Mouse (Mus musculus) CH12.LX (cell line): ENCODE measurements around the gene Ankrd28. TPM values are rescaled to one million over a fixed set of nuclear protein-coding genes. Genes with fewer than 3 reads are reported as not detected.

Experiments used
- DNase-seq: peaks from one replicate; pipeline ENCODE4 v3.0.0-alpha.2; 2013; ENCODE audit errors: extremely low read depth
- H3K27ac ChIP-seq: 2 replicates; pipeline ENCODE4 v1.5.1; 2012; ENCODE audit warnings: low read depth, mild to moderate bottlenecking, control low read depth, moderate library complexity; ENCODE audit not compliant: insufficient read depth
- H3K27me3 ChIP-seq: replicated peaks from 2 replicates; pipeline ENCODE3; 2012; ENCODE audit warnings: inconsistent platforms
- H3K36me3 ChIP-seq, 2 experiments: replicated peaks in 1 of 2; 2 replicates each; pipeline versions ENCODE3 to v1.6.1; 2012; ENCODE audit warnings: inconsistent platforms in 1 of 2, low read length in 1 of 2, mild to moderate bottlenecking in 1 of 2, mixed read lengths in 1 of 2, moderate library complexity in 1 of 2; ENCODE audit not compliant: control insufficient read depth in 1 of 2, insufficient read depth in 1 of 2
- H3K4me1 ChIP-seq, 2 experiments: 2 replicates each; pipeline ENCODE4 v1.6.1; 2012; ENCODE audit warnings: inconsistent platforms in 1 of 2, moderate library complexity in 1 of 2; ENCODE audit not compliant: insufficient read depth in 2 of 2, control insufficient read depth in 1 of 2
- H3K4me2 ChIP-seq: 2 replicates; pipeline ENCODE4 v1.6.1; 2012; ENCODE audit warnings: low read depth, mild to moderate bottlenecking, control low read depth; ENCODE audit not compliant: poor library complexity, insufficient read depth, severe bottlenecking
- H3K4me3 ChIP-seq, 3 experiments: fragments of 150-350 bp in 1 of 3; sonication (generic) in 1 of 3; replicated peaks in 1 of 3; 2 replicates each; pipeline versions ENCODE3 to v1.5.1; 2011 to 2012; ENCODE audit warnings: low read depth in 2 of 3, low read length in 2 of 3, mild to moderate bottlenecking in 2 of 3, moderate library complexity in 2 of 3, control low read depth in 1 of 3, improper control_type of control experiment in 1 of 3, inconsistent platforms in 1 of 3, mixed read lengths in 1 of 3; ENCODE audit not compliant: poor library complexity in 1 of 3
- H3K79me2 ChIP-seq: replicated peaks from 2 replicates; pipeline ENCODE4 v1.6.1; 2012; ENCODE audit warnings: mild to moderate bottlenecking, moderate library complexity; ENCODE audit not compliant: control insufficient read depth, poor library complexity, insufficient read depth, severe bottlenecking; ENCODE audit errors: extremely low read depth
- H3K9ac ChIP-seq: 2 replicates; pipeline ENCODE4 v1.6.1; 2012; ENCODE audit warnings: low read depth, mild to moderate bottlenecking, control low read depth, moderate library complexity; ENCODE audit not compliant: insufficient read depth
- H3K9me3 ChIP-seq: replicated peaks from 2 replicates; pipeline ENCODE3; 2012; ENCODE audit warnings: low read length, inconsistent platforms, mixed read lengths
- BHLHE40 ChIP-seq: IDR thresholded peaks from 2 replicates; pipeline ENCODE4 v1.6.1; 2011; ENCODE audit warnings: mild to moderate bottlenecking, low read depth, low read length, improper control_type of control experiment
- CTCF ChIP-seq, 2 experiments: IDR thresholded peaks in 1 of 2; conservative IDR thresholded peaks in 1 of 2; 2 replicates each; pipeline ENCODE4 v1.5.1; 2011 to 2012; ENCODE audit warnings: low read depth in 2 of 2, low read length in 2 of 2, improper control_type of control experiment in 1 of 2, inconsistent platforms in 1 of 2, mild to moderate bottlenecking in 1 of 2, moderate library complexity in 1 of 2
- E2F4 ChIP-seq: IDR thresholded peaks from 2 replicates; pipeline ENCODE4 v1.6.1; 2011; ENCODE audit warnings: low read depth, low read length, improper control_type of control experiment; ENCODE audit not compliant: insufficient replicate concordance
- ELF1 ChIP-seq: IDR thresholded peaks from 2 replicates; pipeline ENCODE4 v1.6.1; 2014; ENCODE audit warnings: low read depth, mild to moderate bottlenecking, inconsistent platforms, low read length, improper control_type of control experiment
- GABPA ChIP-seq: IDR thresholded peaks from 2 replicates; pipeline ENCODE4 v1.6.1; 2012; ENCODE audit warnings: low read depth, low read length, improper control_type of control experiment, inconsistent platforms; ENCODE audit not compliant: insufficient replicate concordance
- HCFC1 ChIP-seq: IDR thresholded peaks from 2 replicates; pipeline ENCODE4 v1.6.1; 2012; ENCODE audit warnings: low read depth, mild to moderate bottlenecking, inconsistent platforms, low read length, improper control_type of control experiment
- JUN ChIP-seq: IDR thresholded peaks from 2 replicates; pipeline ENCODE4 v1.6.1; 2011; ENCODE audit warnings: low read depth, mild to moderate bottlenecking, low read length, improper control_type of control experiment, moderate library complexity; ENCODE audit not compliant: insufficient read depth
- JUND ChIP-seq: conservative IDR thresholded peaks from 2 replicates; pipeline ENCODE4 v1.6.1; 2011; ENCODE audit warnings: low read depth, low read length, improper control_type of control experiment
- MAFK ChIP-seq: IDR thresholded peaks from 2 replicates; pipeline ENCODE4 v1.6.1; 2011; ENCODE audit warnings: low read length, improper control_type of control experiment; ENCODE audit not compliant: insufficient replicate concordance
- MAX ChIP-seq: IDR thresholded peaks from 2 replicates; pipeline ENCODE4 v1.6.1; 2011; ENCODE audit warnings: low read length, improper control_type of control experiment
- MAZ ChIP-seq: IDR thresholded peaks from 2 replicates; pipeline ENCODE4 v1.6.1; 2012; ENCODE audit warnings: low read depth, mild to moderate bottlenecking, inconsistent platforms, low read length, improper control_type of control experiment, moderate library complexity
- MEF2A ChIP-seq: IDR thresholded peaks from 2 replicates; pipeline ENCODE4 v1.6.1; 2014; ENCODE audit warnings: low read depth, mild to moderate bottlenecking, inconsistent platforms, low read length, improper control_type of control experiment, borderline replicate concordance
- MXI1 ChIP-seq: IDR thresholded peaks from 2 replicates; pipeline ENCODE4 v1.6.1; 2011; ENCODE audit warnings: mild to moderate bottlenecking, low read depth, low read length, improper control_type of control experiment
- MYC ChIP-seq: IDR thresholded peaks from 2 replicates; pipeline ENCODE4 v1.6.1; 2011; ENCODE audit warnings: low read depth, mild to moderate bottlenecking, improper control_type of control experiment, low read length
- NELFE ChIP-seq: IDR thresholded peaks from 2 replicates; pipeline ENCODE4 v1.6.1; 2011; ENCODE audit warnings: low read depth, low read length, improper control_type of control experiment
- PAX5 ChIP-seq: IDR thresholded peaks from 2 replicates; pipeline ENCODE4 v1.6.1; 2012; ENCODE audit warnings: low read length, inconsistent platforms, mixed read lengths
- POLR2A ChIP-seq: IDR thresholded peaks from 2 replicates; pipeline ENCODE4 v1.6.1; 2011; ENCODE audit warnings: low read depth, mild to moderate bottlenecking, improper control_type of control experiment, low read length
- POLR2AphosphoS2 ChIP-seq: IDR thresholded peaks from 2 replicates; pipeline ENCODE4 v1.6.1; 2011; ENCODE audit warnings: low read depth, low read length, improper control_type of control experiment
- RAD21 ChIP-seq: IDR thresholded peaks from 2 replicates; pipeline ENCODE4 v1.6.1; 2011; ENCODE audit warnings: low read depth, mild to moderate bottlenecking, low read length, improper control_type of control experiment, moderate library complexity
- RCOR1 ChIP-seq: conservative IDR thresholded peaks from 2 replicates; pipeline ENCODE4 v1.6.1; 2012; ENCODE audit warnings: low read depth, mild to moderate bottlenecking, inconsistent platforms, low read length, improper control_type of control experiment
- SIN3A ChIP-seq: IDR thresholded peaks from 2 replicates; pipeline ENCODE4 v1.6.1; 2012; ENCODE audit warnings: low read length, improper control_type of control experiment, inconsistent platforms
- TBP ChIP-seq: conservative IDR thresholded peaks from 2 replicates; pipeline ENCODE4 v1.6.1; 2011; ENCODE audit warnings: low read depth, low read length, improper control_type of control experiment
- TCF12 ChIP-seq: IDR thresholded peaks from 2 replicates; pipeline ENCODE4 v1.6.1; 2014; ENCODE audit warnings: low read depth, mild to moderate bottlenecking, inconsistent platforms, low read length, improper control_type of control experiment
- USF1 ChIP-seq: IDR thresholded peaks from 2 replicates; pipeline ENCODE4 v1.6.1; 2014; ENCODE audit warnings: low read depth, mild to moderate bottlenecking, inconsistent platforms, low read length, improper control_type of control experiment
- USF2 ChIP-seq: conservative IDR thresholded peaks from 2 replicates; pipeline ENCODE4 v1.6.1; 2011; ENCODE audit warnings: low read depth, low read length, improper control_type of control experiment
- ZC3H11A ChIP-seq: IDR thresholded peaks from 2 replicates; pipeline ENCODE4 v1.6.1; 2012; ENCODE audit warnings: low read depth, mild to moderate bottlenecking, inconsistent platforms, low read length, improper control_type of control experiment
- ZMIZ1 ChIP-seq: IDR thresholded peaks from 2 replicates; pipeline ENCODE4 v1.6.1; 2012; ENCODE audit warnings: low read depth, mild to moderate bottlenecking, inconsistent platforms, low read length, improper control_type of control experiment
- ZNF384 ChIP-seq: IDR thresholded peaks from 2 replicates; pipeline ENCODE4 v1.6.1; 2012; ENCODE audit warnings: low read depth, low read length, improper control_type of control experiment, inconsistent platforms
- dilution Hi-C: fragments of 300-500 bp; cut with MboI; formaldehyde crosslinking; loops from 2 replicates; pipeline ENCODE4 v1.14.3; 2020; ENCODE audit warnings: low sequenced_read_pairs; ENCODE audit not compliant: extremely low pct_unique_long_range_greater_than_20kb, extremely low pct_ligation_motif_present
- in situ Hi-C: fragments of 300-500 bp; cut with MboI; formaldehyde crosslinking; loops from 3 replicates; pipeline ENCODE4 v1.14.3; 2019; ENCODE audit warnings: low sequenced_read_pairs, low pct_ligation_motif_present, low pct_unique_long_range_greater_than_20kb, mixed read lengths
- polyA plus RNA-seq: library from polyadenylated mRNA; unstranded; fragments of >175 nt; gene quantifications from 2 replicates; pipeline ENCODE4 v1.2.1, GENCODE M21; 2012; ENCODE audit warnings: low read depth; ENCODE audit not compliant: insufficient read length
- total RNA-seq, 2 experiments: library from RNA; depleted of rRNA; stranded (reverse); fragments of 300-350 nt in 1 of 2; fragments of >200 nt in 1 of 2; gene quantifications; 2 replicates each; pipeline ENCODE4 v1.2.3; 2012 to 2014

Ankrd28 gene
- total and polyA plus RNA-seq, 3 experiments, result 7.3 to 15.0 (median 14.9) TPM

GRCm38 (mm10) chr14:31727522-31727921 is 102.9 kb downstream of the Ankrd28 start:
- no peaks in the 10 kb centered on the region for H3K9me3 ChIP-seq
- TF ChIP-seq MAX (no peak), BHLHE40 (no peak), RAD21 (no peak), TCF12 (no peak), TBP (no peak), JUN (no peak), CTCF (conservative IDR thresholded peaks at IDR 0.05 in 1 of 2, IDR thresholded peaks at IDR 0.05 in 1 of 2; ENCODE audit: low read depth in 2 of 2, low read length in 2 of 2) (no peak), ZNF384 (no peak), ZC3H11A (no peak), MEF2A (no peak), GABPA (no peak), PAX5 (no peak), JUND (no peak), POLR2A (no peak), ELF1 (no peak), RCOR1 (no peak), HCFC1 (no peak), NELFE (no peak), MAFK (no peak)
- H3K36me3 ChIP-seq, result peaks cover 3 to 35% of the 10 kb centered on the region in 2 experiments
- H3K79me2 ChIP-seq, result no peaks in the 10 kb centered on the region
- dilution Hi-C loops, result no loop called here
- H3K4me2 ChIP-seq, result no peak overlapping the region
- no peak overlapping the region for H3K9ac ChIP-seq
- no peak for DNase-seq
- no peak overlapping the region for H3K4me3 ChIP-seq
- no peaks in the 10 kb centered on the region for H3K4me1 ChIP-seq
- H3K27me3 ChIP-seq, result no peaks in the 10 kb centered on the region
- in situ Hi-C loops, result no loop called here
- H3K27ac ChIP-seq, result no peak overlapping the region

- Histone ChIP-seq H3K36me3 (peaks cover 8 to 51% of the 10 kb centered on the region in 2 experiments), H3K79me2 (no peaks in the 10 kb centered on the region), H3K4me1 (no peaks in the 10 kb centered on the region), H3K9ac (no peak overlapping the region), H3K27ac (no peak overlapping the region), H3K27me3 (no peaks in the 10 kb centered on the region), H3K4me3 (no peak overlapping the region), H3K9me3 (no peaks in the 10 kb centered on the region), H3K4me2 (no peak overlapping the region)
- dilution Hi-C loops (no loop called here), in situ Hi-C loops (no loop called here)
- TF ChIP-seq HCFC1, result no peak
- no peak for TF ChIP-seq MYC
- TF ChIP-seq USF2, result no peak
- no peak for TF ChIP-seq MAX
- TF ChIP-seq MXI1, result no peak
- TF ChIP-seq MEF2A, result no peak
- TF ChIP-seq POLR2AphosphoS2, result no peak
- no peak for TF ChIP-seq E2F4
- TF ChIP-seq ZMIZ1, result no peak
- TF ChIP-seq PAX5, result no peak
- no peak for TF ChIP-seq JUN
- TF ChIP-seq TCF12, result no peak
- no peak for TF ChIP-seq SIN3A
- TF ChIP-seq TBP, result no peak
- TF ChIP-seq JUND, result no peak
- TF ChIP-seq MAZ, result no peak
- no peak for TF ChIP-seq USF1
- no peak for DNase-seq
Measured at GRCm38 (mm10) chr14:31722746-31723145, 107.7 kb downstream of the Ankrd28 start.
